Mouse (Mus musculus) lung, adult 2 months (tissue): ENCODE measurements around the gene Patj. TPM values are rescaled to one million over a fixed set of nuclear protein-coding genes. Genes with fewer than 3 reads are reported as not detected.

Experiments
- DNase-seq: peaks from one replicate; pipeline ENCODE4 v3.0.0; 2022
- H3K4me1 ChIP-seq: fragments of 200-500 bp; 2 replicates; pipeline ENCODE4 v1.6.1; 2011; ENCODE audit warnings: low read length; ENCODE audit not compliant: control insufficient read depth, insufficient read depth
- H3K4me3 ChIP-seq: fragments of 200-500 bp; replicated peaks from 2 replicates; pipeline ENCODE3; 2011; ENCODE audit warnings: low read depth, mild to moderate bottlenecking, control low read depth, low read length; ENCODE audit errors: extremely low read depth
- CTCF ChIP-seq: fragments of 200-500 bp; IDR thresholded peaks from 2 replicates; pipeline ENCODE4 v1.5.1; 2011; ENCODE audit warnings: mild to moderate bottlenecking, low read length, control low read depth; ENCODE audit not compliant: insufficient read depth
- POLR2A ChIP-seq: fragments of 200-500 bp; IDR thresholded peaks from 2 replicates; pipeline ENCODE4 v1.6.1; 2011; ENCODE audit warnings: low read depth, mild to moderate bottlenecking, control low read depth, low read length, borderline replicate concordance; ENCODE audit errors: extremely low read depth
- WGBS: fragments of 180-500 bp; shearing (Covaris S2); methylation state at CpG from one replicate; pipeline ENCODE4 v1.1.7; 2018; 5-methylcytosine and 5-hydroxymethylcytosine counted together
- polyA plus RNA-seq: library from polyadenylated mRNA; depleted of rRNA; stranded (reverse); fragments of >200 nt; gene quantifications from 2 replicates; pipeline ENCODE4 v1.2.3, GENCODE M21; 2012; rRNA removed

Patj gene
- polyA plus RNA-seq, 1 experiment: 17.4 TPM

DNA sequence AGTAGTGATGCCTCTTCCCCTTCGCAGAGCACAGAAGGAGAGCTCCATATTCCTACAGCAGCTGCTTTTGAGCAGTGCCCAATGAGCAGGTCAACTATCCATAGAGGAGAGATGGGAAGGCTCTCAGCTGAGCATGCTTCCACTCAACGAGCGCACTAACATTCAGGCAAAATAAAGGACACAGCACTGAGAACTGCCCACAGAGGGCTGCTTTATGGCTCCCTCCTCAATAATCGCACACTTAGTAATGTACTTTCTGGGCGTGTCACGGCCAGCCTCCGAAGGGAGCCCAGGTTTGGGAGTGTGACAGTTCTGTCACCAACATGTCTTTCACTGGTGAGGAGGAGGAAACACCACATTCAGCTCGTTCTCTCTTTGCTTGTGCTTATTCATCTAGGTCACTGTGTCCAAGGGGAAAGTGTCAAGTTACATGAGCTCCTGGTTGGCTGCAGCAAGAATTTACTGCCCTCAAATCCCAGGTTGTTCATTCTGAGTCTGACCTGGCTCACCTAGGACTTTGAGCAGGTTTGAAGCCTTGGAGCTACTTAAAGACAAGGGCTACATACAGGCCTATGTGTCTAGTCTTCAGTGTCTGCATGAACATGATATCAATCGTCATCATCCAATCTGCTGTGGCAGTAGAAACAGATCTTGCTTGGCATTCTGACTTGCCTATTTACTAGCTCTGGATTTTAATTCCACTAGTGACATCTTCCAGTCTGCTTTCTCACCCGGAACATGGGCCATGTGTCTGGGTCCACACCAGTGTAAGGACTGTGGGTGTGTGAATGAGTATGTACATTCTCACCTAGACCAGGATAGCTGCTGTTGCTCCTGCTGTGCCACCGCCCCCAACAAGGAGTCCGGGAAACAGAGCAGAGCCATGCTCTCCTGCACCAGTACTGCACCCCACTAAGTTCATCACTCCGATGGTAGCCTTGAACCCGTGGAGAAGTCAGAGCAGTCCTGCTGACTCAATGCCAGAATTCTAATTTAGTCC is 371.8 kb downstream of the Patj start:
- Histone ChIP-seq H3K4me3 (no peak overlapping the region), H3K4me1 (no peaks in the 10 kb centered on the region)
- DNase-seq: no peak
- TF ChIP-seq CTCF (no peak), POLR2A (no peak)
- 71% methylated on average over 14 of the region's 14 CpGs for WGBS

Other genes with a start within 250 kb of the Patj start
- 14.8 and 17.6 TPM in 2 replicates for gene Tm2d1, start 12.5 kb upstream of the Patj start, polyA plus RNA-seq